Mouse (Mus musculus): Measurements from ENCODE around the gene Gm2056. TPM values are rescaled to one million over a fixed set of nuclear protein-coding genes. Genes with fewer than 3 reads are reported as not detected.

The Gm2056 gene
- polyA plus RNA-seq (2017; shearing (Covaris generic)), result not detected

GRCm38 (mm10) chr12:88026704-88027103, at the start of gene Gm2056:
Gene Gm2056, plus strand, starts transcription at chr12:88027004.

GRCm38 (mm10) chr12:88011548-88011947, 15.3 kb upstream of the Gm2056 start, which contains the start of gene Gm2075:
Gene Gm2075, plus strand, starts transcription at chr12:88011848.

GRCm38 (mm10) chr12:88018671-88019070, 8.1 kb upstream of the Gm2056 start, which contains the start of gene Gm6803:
Gene Gm6803, minus strand, starts transcription at chr12:88018771.

Other genes starting within 250 kb of the Gm2056 start
- gene Gm21936, start 231.5 kb upstream of the Gm2056 start, polyA plus RNA-seq (2017; shearing (Covaris generic)), result not detected
- not detected for gene BB287469, start 210.4 kb upstream of the Gm2056 start, polyA plus RNA-seq (2017; shearing (Covaris generic))
- not detected for gene Gm2001, start 184.7 kb upstream of the Gm2056 start, polyA plus RNA-seq (2017; shearing (Covaris generic))
- gene Gm2016, start 152.9 kb upstream of the Gm2056 start, polyA plus RNA-seq (2017; shearing (Covaris generic)), result not detected
- gene Gm2022, start 131.6 kb upstream of the Gm2056 start, polyA plus RNA-seq (2017; shearing (Covaris generic)), result not detected
- gene Gm2035, start 107.1 kb upstream of the Gm2056 start, polyA plus RNA-seq (2017; shearing (Covaris generic)), result not detected
- gene Gm2042, start 72.9 kb upstream of the Gm2056 start, polyA plus RNA-seq (2017; shearing (Covaris generic)), result not detected
- gene Gm2075, start 15.2 kb upstream of the Gm2056 start, polyA plus RNA-seq (2017; shearing (Covaris generic)), result not detected
- not detected for gene Gm6803, start 8.2 kb upstream of the Gm2056 start, polyA plus RNA-seq (2017; shearing (Covaris generic))
- not detected for gene Gm16368, start 56.7 kb downstream of the Gm2056 start, polyA plus RNA-seq (2017; shearing (Covaris generic))
- not detected for gene Gm10436, start 155.1 kb downstream of the Gm2056 start, polyA plus RNA-seq (2017; shearing (Covaris generic))
- gene Gm8332, start 223.1 kb downstream of the Gm2056 start, polyA plus RNA-seq (2017; shearing (Covaris generic)), result not detected
- gene Gm5662, start 247.5 kb downstream of the Gm2056 start, polyA plus RNA-seq (2017; shearing (Covaris generic)), result 0.20 TPM